Mouse (Mus musculus) activated CD4-positive, CD25-positive, alpha-beta regulatory T cell (primary cell): Measurements from ENCODE around the gene Anxa5. TPM values are rescaled to one million over a fixed set of nuclear protein-coding genes. Genes with fewer than 3 reads are reported as not detected.

Experiments
- polyA plus RNA-seq, 2 experiments: library from polyadenylated mRNA; unstranded; fragments of 100-300 nt; shearing (Covaris generic); gene quantifications; one replicate each; pipeline ENCODE4 v1.2.1; 2017

The Anxa5 gene
- 100 to 1,000 TPM; 126 to 147 TPM for polyA plus RNA-seq

GRCm38 (mm10) chr3:36475532-36476087, at the start of gene Anxa5, which contains the start of gene 1810062G17Rik:
TSS of gene Anxa5 (minus strand) at chr3:36475894.
TSS of gene 1810062G17Rik (plus strand) at chr3:36475937.

GRCm38 (mm10) chr3:36521073-36522060, 45.7 kb upstream of the Anxa5 start, which contains the start of gene Gm11549:
TSS of gene Gm11549 (minus strand) at chr3:36521813.

Other genes with a start within 250 kb of the Anxa5 start
- gene 1810062G17Rik, start within 50 bp of the Anxa5 start, polyA plus RNA-seq, result 1 to 10 TPM in 1 of 2 experiments, under 1 TPM in 1; 0.83 to 1.9 TPM
- not detected for gene Gm11549, start 45.9 kb upstream of the Anxa5 start, polyA plus RNA-seq
- 10 to 100 TPM; 40.1 to 55.2 TPM for gene Exosc9, start 76.7 kb upstream of the Anxa5 start, polyA plus RNA-seq
- gene Ccna2, start 96.3 kb upstream of the Anxa5 start, polyA plus RNA-seq, result 10 to 100 TPM; 23.8 to 32.2 TPM
- under 1 TPM; 0.38 to 0.74 TPM for gene Bbs7, start 137.6 kb upstream of the Anxa5 start, polyA plus RNA-seq
- under 1 TPM; 0.10 TPM for gene Trpc3, start 214.3 kb upstream of the Anxa5 start, polyA plus RNA-seq